Mouse (Mus musculus) neural tube, embryonic 15.5 days (tissue): Measurements from ENCODE around the gene Prkcb. TPM values are rescaled to one million over a fixed set of nuclear protein-coding genes. Genes with fewer than 3 reads are reported as not detected.

ENCODE experiments used
- ATAC-seq: fragments of 200-750 bp; cut with Nextera tagmentation; 2 replicates; pipeline ENCODE4 v1.8.0; 2017; ENCODE audit warnings: mild to moderate bottlenecking, moderate TSS enrichment, moderate library complexity; ENCODE audit not compliant: low FRiP score
- H3K27ac ChIP-seq: fragments of 300-500 bp; sonication (generic); replicated peaks from 2 replicates; pipeline ENCODE4 v1.5.1; 2015; ENCODE audit warnings: mild to moderate bottlenecking, inconsistent platforms
- H3K27me3 ChIP-seq: fragments of 300-500 bp; sonication (generic); replicated peaks from 2 replicates; pipeline ENCODE4 v1.6.1; 2015; ENCODE audit warnings: inconsistent platforms
- H3K36me3 ChIP-seq: fragments of 300-500 bp; sonication (generic); 2 replicates; pipeline ENCODE4 v1.6.1; 2015; ENCODE audit warnings: inconsistent platforms
- H3K4me1 ChIP-seq: fragments of 300-500 bp; sonication (generic); 2 replicates; pipeline ENCODE4 v1.6.1; 2015; ENCODE audit warnings: inconsistent platforms
- H3K4me2 ChIP-seq: fragments of 300-500 bp; sonication (generic); 2 replicates; pipeline ENCODE4 v1.6.1; 2015; ENCODE audit warnings: inconsistent platforms, mild to moderate bottlenecking, moderate library complexity
- H3K4me3 ChIP-seq: fragments of 300-500 bp; sonication (generic); replicated peaks from 2 replicates; pipeline ENCODE4 v1.5.1; 2015; ENCODE audit warnings: mild to moderate bottlenecking, inconsistent platforms
- H3K9ac ChIP-seq: fragments of 300-500 bp; sonication (generic); replicated peaks from 2 replicates; pipeline ENCODE4 v1.6.1; 2015; ENCODE audit warnings: mild to moderate bottlenecking, inconsistent platforms
- H3K9me3 ChIP-seq: fragments of 300-500 bp; sonication (generic); replicated peaks from 2 replicates; pipeline ENCODE4 v1.6.1; 2016; ENCODE audit warnings: inconsistent platforms
- WGBS: fragments of 180-500 bp; shearing (Covaris S2); methylation state at CpG from one replicate; pipeline ENCODE4 v1.1.7; 2015; ENCODE audit warnings: mixed read lengths; 5-methylcytosine and 5-hydroxymethylcytosine counted together
- polyA plus RNA-seq: library from polyadenylated mRNA; unstranded; fragments of >200 nt; fragmentation: Nextera tagmentation; extraction: Ambion mirVana; gene quantifications from 2 replicates; pipeline ENCODE4 v1.2.1, GENCODE M21; 2015

Gene Prkcb
- polyA plus RNA-seq, 1 experiment from 2014 or later: 150 TPM

- H3K4me1 ChIP-seq: peaks cover 14% of the 10 kb centered on the region
- peak; percentile 71 for ATAC-seq
- no peaks in the 10 kb centered on the region for H3K36me3 ChIP-seq
- H3K4me2 ChIP-seq: peak overlapping the region; percentile 11
- peak overlapping the region; percentile 58 for H3K27ac ChIP-seq
- H3K9ac ChIP-seq: no peak overlapping the region
- H3K9me3 ChIP-seq: no peaks in the 10 kb centered on the region
- H3K4me3 ChIP-seq: no peak overlapping the region
- 9% methylated on average over 21 of the region's 21 CpGs for WGBS
- no peaks in the 10 kb centered on the region for H3K27me3 ChIP-seq
Observed at GRCm38 (mm10) chr7:122477566-122478564, 189.3 kb downstream of the Prkcb start.

- Histone ChIP-seq H3K4me1 (peaks cover 14% of the 10 kb centered on the region; the same call in 1 of the 2 replicates), H3K4me2 (no peak overlapping the region), H3K4me3 (no peak overlapping the region), H3K36me3 (no peaks in the 10 kb centered on the region), H3K27me3 (no peaks in the 10 kb centered on the region), H3K9me3 (no peaks in the 10 kb centered on the region), H3K27ac (no peak overlapping the region), H3K9ac (no peak overlapping the region)
- no peak for ATAC-seq
- 86% methylated on average over 8 of the region's 8 CpGs for WGBS
Observed at GRCm38 (mm10) chr7:122483949-122484348, 195.4 kb downstream of the Prkcb start.

DNA sequence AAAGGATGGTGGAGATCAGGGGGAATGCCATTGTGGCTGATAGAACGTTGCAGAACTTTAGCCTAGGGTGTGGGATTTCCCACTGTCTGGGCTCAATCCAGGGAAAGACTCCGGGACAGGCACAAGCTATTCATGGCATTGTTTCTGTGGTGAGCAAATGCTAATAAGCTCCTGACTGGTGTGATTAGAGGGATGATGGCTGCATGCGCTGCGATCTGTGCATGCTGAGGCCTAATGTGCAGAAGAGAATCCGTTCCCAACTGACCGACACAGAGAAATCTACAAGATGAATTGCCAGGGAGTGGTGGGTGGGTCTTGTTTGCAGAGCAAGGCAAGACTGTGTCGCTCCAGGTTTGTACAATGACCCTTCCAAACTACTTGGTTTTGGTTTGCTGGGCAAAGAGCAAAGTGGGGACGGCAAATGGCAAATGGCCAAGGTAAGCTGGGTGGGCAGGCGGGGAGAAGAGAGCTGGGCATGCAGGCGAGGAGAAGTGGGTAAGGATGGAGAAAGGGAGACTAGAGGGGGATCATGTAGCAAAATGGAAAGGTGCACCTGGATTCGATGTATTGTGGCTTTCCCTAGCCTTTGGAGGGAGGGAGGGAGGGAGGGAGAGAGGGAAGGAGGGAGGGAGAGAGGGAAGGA is 199.5 kb downstream of the Prkcb start:
- Histone ChIP-seq H3K4me2 (no peak overlapping the region), H3K36me3 (no peaks in the 10 kb centered on the region), H3K27ac (no peak overlapping the region), H3K27me3 (no peaks in the 10 kb centered on the region), H3K4me3 (no peak overlapping the region), H3K4me1 (peaks cover 14% of the 10 kb centered on the region; the same call in 1 of the 2 replicates), H3K9ac (no peak overlapping the region), H3K9me3 (no peaks in the 10 kb centered on the region)
- ATAC-seq: no peak
- WGBS: 41% methylated on average over 11 of the region's 11 CpGs

- no peak overlapping the region for H3K4me3 ChIP-seq
- H3K27ac ChIP-seq: no peak overlapping the region
- H3K4me2 ChIP-seq: no peak overlapping the region
- peaks cover 5% of the 10 kb centered on the region; the same call in 1 of the 2 replicates for H3K4me1 ChIP-seq
- H3K9ac ChIP-seq: no peak overlapping the region
- WGBS: 95% methylated on average over 8 of the region's 8 CpGs
- ATAC-seq: no peak
- H3K27me3 ChIP-seq: no peaks in the 10 kb centered on the region
- no peaks in the 10 kb centered on the region for H3K36me3 ChIP-seq
- H3K9me3 ChIP-seq: no peaks in the 10 kb centered on the region
Observed at GRCm38 (mm10) chr7:122492041-122492440, 203.5 kb downstream of the Prkcb start.

DNA sequence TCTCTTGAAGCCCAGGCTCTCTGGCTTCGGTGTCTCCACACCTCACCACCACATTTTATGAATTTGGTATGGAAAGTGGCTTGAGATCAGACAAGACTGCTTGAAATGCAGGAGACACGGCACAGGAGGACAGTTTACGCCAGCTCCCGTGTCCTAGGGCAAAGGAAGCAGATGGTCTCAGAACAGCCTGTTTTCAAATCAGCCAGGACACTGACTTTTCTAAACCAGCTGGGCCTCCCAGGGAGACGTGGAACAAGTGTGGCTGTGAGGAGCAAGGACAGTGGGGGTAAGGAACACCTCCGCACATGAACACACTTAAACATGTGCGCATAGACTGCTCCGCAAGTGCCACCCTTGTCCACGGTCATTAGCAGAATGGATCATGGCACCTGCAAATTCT is 204.4 kb downstream of the Prkcb start:
- H3K4me2 ChIP-seq: no peak overlapping the region
- H3K9me3 ChIP-seq: no peaks in the 10 kb centered on the region
- WGBS: 76% methylated on average over 9 of the region's 9 CpGs
- ATAC-seq: no peak
- no peaks in the 10 kb centered on the region for H3K27me3 ChIP-seq
- H3K9ac ChIP-seq: no peak overlapping the region
- H3K27ac ChIP-seq: no peak overlapping the region
- H3K4me1 ChIP-seq: peaks cover 4% of the 10 kb centered on the region; the same call in 1 of the 2 replicates
- no peaks in the 10 kb centered on the region for H3K36me3 ChIP-seq
- H3K4me3 ChIP-seq: no peak overlapping the region

GRCm38 (mm10) chr7:122494088-122494487 is 205.5 kb downstream of the Prkcb start:
- Histone ChIP-seq H3K4me3 (no peak overlapping the region), H3K4me2 (no peak overlapping the region), H3K9me3 (no peaks in the 10 kb centered on the region), H3K4me1 (no peaks in the 10 kb centered on the region), H3K36me3 (no peaks in the 10 kb centered on the region), H3K27me3 (no peaks in the 10 kb centered on the region), H3K27ac (no peak overlapping the region), H3K9ac (no peak overlapping the region)
- WGBS: 35% methylated on average over 3 of the region's 3 CpGs
- ATAC-seq: no peak

- Histone ChIP-seq H3K4me3 (no peak overlapping the region), H3K4me1 (0 out of 2 replicates have a peak, but pooled peaks cover 5% of the 10 kb centered on the region), H3K9me3 (no peaks in the 10 kb centered on the region), H3K9ac (no peak overlapping the region), H3K27ac (no peak overlapping the region), H3K36me3 (no peaks in the 10 kb centered on the region), H3K4me2 (no peak overlapping the region), H3K27me3 (no peaks in the 10 kb centered on the region)
- no peak for ATAC-seq
- WGBS: 84% methylated on average over 8 of the region's 8 CpGs
Observed at GRCm38 (mm10) chr7:122497516-122497915, 209.0 kb downstream of the Prkcb start.

DNA sequence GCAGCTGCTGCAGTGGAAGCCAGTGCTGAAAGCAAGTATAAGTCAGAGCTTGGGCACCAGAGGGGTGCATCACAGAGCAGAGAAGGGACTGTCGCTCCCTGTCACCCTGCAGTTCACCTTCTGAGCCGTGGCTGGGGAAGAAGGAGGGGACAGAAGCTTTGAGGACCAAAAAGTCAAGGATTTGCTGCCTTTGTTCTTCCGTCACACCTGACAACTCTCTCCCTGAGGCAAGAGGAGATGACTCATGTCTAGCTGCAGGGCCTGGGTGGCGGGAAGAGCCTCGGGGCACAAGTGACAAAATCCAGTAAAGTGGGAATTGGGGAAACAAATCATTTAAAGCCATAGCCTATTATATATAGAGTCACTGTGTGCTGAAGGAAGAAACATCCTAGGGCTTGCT is 209.9 kb downstream of the Prkcb start:
- ATAC-seq: no peak
- Histone ChIP-seq H3K4me2 (no peak overlapping the region), H3K9me3 (no peaks in the 10 kb centered on the region), H3K4me3 (no peak overlapping the region), H3K4me1 (0 out of 2 replicates have a peak, but pooled peaks cover 5% of the 10 kb centered on the region), H3K27me3 (no peaks in the 10 kb centered on the region), H3K36me3 (no peaks in the 10 kb centered on the region), H3K9ac (no peak overlapping the region), H3K27ac (no peak overlapping the region)
- WGBS: 68% methylated on average over 5 of the region's 5 CpGs

GRCm38 (mm10) chr7:122499743-122500597 is 211.4 kb downstream of the Prkcb start:
- Histone ChIP-seq H3K36me3 (no peaks in the 10 kb centered on the region), H3K9me3 (no peaks in the 10 kb centered on the region), H3K4me1 (0 out of 2 replicates have a peak, but pooled peaks cover 5% of the 10 kb centered on the region), H3K4me2 (no peak overlapping the region), H3K27me3 (no peaks in the 10 kb centered on the region), H3K4me3 (no peak overlapping the region), H3K27ac (peak overlapping the region; percentile 28; the same call in 1 of the 2 replicates), H3K9ac (no peak overlapping the region)
- peak; percentile 21; the same call in 1 of the 2 replicates for ATAC-seq
- 66% methylated on average over 9 of the region's 9 CpGs for WGBS

DNA sequence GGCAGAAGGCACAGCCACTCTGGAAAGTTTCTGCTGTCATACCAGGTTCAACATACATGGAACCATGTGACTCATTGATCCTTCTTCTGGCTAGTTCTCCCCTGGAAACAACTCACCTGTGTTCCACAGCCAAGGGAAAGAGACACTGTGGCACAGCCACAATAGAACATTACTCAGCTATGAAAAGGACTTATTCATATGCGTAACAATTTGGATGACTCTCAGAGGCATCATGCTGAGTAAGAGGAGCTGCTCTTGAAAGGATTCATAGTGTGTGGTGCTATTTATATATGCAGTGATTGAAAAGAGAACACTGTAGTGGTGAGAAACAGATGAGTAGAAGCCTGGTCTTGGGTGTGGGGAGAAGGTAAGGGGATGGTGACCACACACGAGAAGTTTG is 217.9 kb downstream of the Prkcb start:
- Histone ChIP-seq H3K4me3 (no peak overlapping the region), H3K4me2 (no peak overlapping the region), H3K27me3 (no peaks in the 10 kb centered on the region), H3K9ac (no peak overlapping the region), H3K27ac (no peak overlapping the region), H3K4me1 (no peaks in the 10 kb centered on the region), H3K9me3 (no peaks in the 10 kb centered on the region), H3K36me3 (no peaks in the 10 kb centered on the region)
- ATAC-seq: no peak
- 81% methylated on average over 2 of the region's 2 CpGs for WGBS

DNA sequence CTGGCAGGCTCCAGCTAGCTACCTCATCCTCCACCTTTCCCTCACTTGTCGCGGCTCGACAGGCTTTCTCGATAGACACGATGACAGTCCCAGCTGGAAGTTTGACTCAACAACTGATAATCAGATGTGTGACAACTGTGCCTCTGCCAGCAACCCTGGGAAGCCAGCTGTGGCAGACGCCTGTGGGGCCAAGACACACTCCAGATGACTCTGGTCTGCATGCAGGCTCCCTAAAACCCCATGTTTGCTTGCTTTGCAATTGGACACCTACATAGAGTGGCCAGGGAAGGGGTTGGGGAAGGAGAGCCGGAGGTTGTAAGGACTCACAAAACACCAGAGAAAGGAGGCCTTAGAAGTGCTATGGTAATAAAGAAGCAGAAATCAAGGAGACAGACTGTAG is 221.4 kb downstream of the Prkcb start:
- ATAC-seq: no peak
- H3K4me1 ChIP-seq: no peaks in the 10 kb centered on the region
- no peak overlapping the region for H3K27ac ChIP-seq
- no peak overlapping the region for H3K4me2 ChIP-seq
- no peaks in the 10 kb centered on the region for H3K27me3 ChIP-seq
- no peaks in the 10 kb centered on the region for H3K36me3 ChIP-seq
- no peak overlapping the region for H3K9ac ChIP-seq
- no peaks in the 10 kb centered on the region for H3K9me3 ChIP-seq
- 67% methylated on average over 7 of the region's 7 CpGs for WGBS
- H3K4me3 ChIP-seq: no peak overlapping the region
